Mouse (Mus musculus) CH12.LX (cell line): ENCODE measurements around the gene Irx2.

ENCODE experiments used
- CHD2 ChIP-seq: IDR thresholded peaks from 2 replicates; pipeline ENCODE4 v1.6.1; 2011; ENCODE audit warnings: low read length, improper control_type of control experiment
- CTCF ChIP-seq, 2 experiments: IDR thresholded peaks in 1 of 2; conservative IDR thresholded peaks in 1 of 2; 2 replicates each; pipeline ENCODE4 v1.5.1; 2011 to 2012; ENCODE audit warnings: low read depth in 2 of 2, low read length in 2 of 2, improper control_type of control experiment in 1 of 2, inconsistent platforms in 1 of 2, mild to moderate bottlenecking in 1 of 2, moderate library complexity in 1 of 2
- MAX ChIP-seq: IDR thresholded peaks from 2 replicates; pipeline ENCODE4 v1.6.1; 2011; ENCODE audit warnings: low read length, improper control_type of control experiment
- MAZ ChIP-seq: IDR thresholded peaks from 2 replicates; pipeline ENCODE4 v1.6.1; 2012; ENCODE audit warnings: low read depth, mild to moderate bottlenecking, inconsistent platforms, low read length, improper control_type of control experiment, moderate library complexity
- POLR2A ChIP-seq: IDR thresholded peaks from 2 replicates; pipeline ENCODE4 v1.6.1; 2011; ENCODE audit warnings: low read depth, mild to moderate bottlenecking, improper control_type of control experiment, low read length
- SMC3 ChIP-seq: IDR thresholded peaks from 2 replicates; pipeline ENCODE4 v1.6.1; 2011; ENCODE audit warnings: low read depth, low read length, improper control_type of control experiment
- UBTF ChIP-seq: IDR thresholded peaks from 2 replicates; pipeline ENCODE4 v1.6.1; 2012; ENCODE audit warnings: low read depth, mild to moderate bottlenecking, inconsistent platforms, low read length, improper control_type of control experiment, moderate library complexity
- USF1 ChIP-seq: IDR thresholded peaks from 2 replicates; pipeline ENCODE4 v1.6.1; 2014; ENCODE audit warnings: low read depth, mild to moderate bottlenecking, inconsistent platforms, low read length, improper control_type of control experiment
- USF2 ChIP-seq: conservative IDR thresholded peaks from 2 replicates; pipeline ENCODE4 v1.6.1; 2011; ENCODE audit warnings: low read depth, low read length, improper control_type of control experiment
- ZNF384 ChIP-seq: IDR thresholded peaks from 2 replicates; pipeline ENCODE4 v1.6.1; 2012; ENCODE audit warnings: low read depth, low read length, improper control_type of control experiment, inconsistent platforms

GRCm38 (mm10) chr13:72623926-72624846 is 4.4 kb upstream of the Irx2 start:
- TF ChIP-seq MAX (no peak), CTCF (conservative IDR thresholded peaks at IDR 0.05 in 1 of 2, IDR thresholded peaks at IDR 0.05 in 1 of 2; ENCODE audit: low read depth in 2 of 2, low read length in 2 of 2) (no peak), USF1 (no peak), USF2 (no peak), POLR2A (no peak), MAZ (no peak), CHD2 (no peak), ZNF384 (no peak), SMC3 (no peak), UBTF (no peak)
